Mouse (Mus musculus) adipose tissue, adult 10 weeks (tissue): ENCODE measurements around the gene Sfpq. TPM values are rescaled to one million over a fixed set of nuclear protein-coding genes. Genes with fewer than 3 reads are reported as not detected.

Experiments
- polyA plus RNA-seq: library from polyadenylated mRNA; stranded (reverse); fragments of 350-450 nt; fragmentation: Illumina TruSeq; extraction: RNeasy Lipid Tissue Mini Kit (QIAGEN cat#74804); gene quantifications from one replicate; pipeline ENCODE4 v1.2.3, GENCODE M21; 2014; ENCODE audit warnings: low read depth, low replicate concordance

Gene Sfpq
- polyA plus RNA-seq, result 128 TPM

DNA sequence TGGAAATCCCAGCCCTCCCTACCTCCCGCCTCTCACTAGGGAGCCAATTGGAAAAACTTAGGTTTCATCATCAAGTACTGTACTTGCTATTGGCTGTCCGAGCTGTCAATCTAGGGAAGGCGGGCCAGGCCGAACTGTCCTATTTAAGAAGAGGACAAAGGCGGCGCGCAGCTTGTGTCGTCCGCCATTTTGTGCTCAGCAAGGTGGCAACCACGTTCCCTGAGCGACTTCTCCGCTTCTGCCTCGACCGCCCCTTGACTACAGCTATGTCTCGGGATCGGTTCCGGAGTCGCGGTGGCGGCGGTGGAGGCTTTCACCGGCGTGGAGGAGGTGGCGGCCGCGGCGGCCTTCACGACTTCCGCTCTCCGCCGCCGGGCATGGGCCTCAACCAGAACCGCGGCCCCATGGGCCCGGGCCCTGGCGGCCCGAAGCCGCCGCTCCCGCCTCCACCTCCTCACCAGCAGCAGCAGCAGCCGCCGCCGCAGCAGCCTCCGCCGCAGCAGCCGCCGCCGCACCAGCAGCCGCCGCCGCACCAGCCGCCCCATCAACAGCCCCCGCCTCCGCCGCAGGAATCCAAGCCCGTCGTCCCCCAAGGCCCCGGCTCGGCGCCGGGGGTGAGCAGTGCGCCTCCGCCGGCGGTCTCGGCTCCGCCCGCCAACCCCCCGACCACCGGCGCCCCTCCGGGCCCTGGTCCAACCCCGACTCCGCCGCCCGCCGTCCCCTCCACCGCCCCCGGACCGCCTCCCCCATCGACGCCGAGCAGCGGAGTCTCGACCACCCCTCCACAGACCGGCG lies at the start of gene Sfpq:
Gene Sfpq, plus strand, starts transcription at position 174 of the 795 bp plus-strand sequence.

DNA sequence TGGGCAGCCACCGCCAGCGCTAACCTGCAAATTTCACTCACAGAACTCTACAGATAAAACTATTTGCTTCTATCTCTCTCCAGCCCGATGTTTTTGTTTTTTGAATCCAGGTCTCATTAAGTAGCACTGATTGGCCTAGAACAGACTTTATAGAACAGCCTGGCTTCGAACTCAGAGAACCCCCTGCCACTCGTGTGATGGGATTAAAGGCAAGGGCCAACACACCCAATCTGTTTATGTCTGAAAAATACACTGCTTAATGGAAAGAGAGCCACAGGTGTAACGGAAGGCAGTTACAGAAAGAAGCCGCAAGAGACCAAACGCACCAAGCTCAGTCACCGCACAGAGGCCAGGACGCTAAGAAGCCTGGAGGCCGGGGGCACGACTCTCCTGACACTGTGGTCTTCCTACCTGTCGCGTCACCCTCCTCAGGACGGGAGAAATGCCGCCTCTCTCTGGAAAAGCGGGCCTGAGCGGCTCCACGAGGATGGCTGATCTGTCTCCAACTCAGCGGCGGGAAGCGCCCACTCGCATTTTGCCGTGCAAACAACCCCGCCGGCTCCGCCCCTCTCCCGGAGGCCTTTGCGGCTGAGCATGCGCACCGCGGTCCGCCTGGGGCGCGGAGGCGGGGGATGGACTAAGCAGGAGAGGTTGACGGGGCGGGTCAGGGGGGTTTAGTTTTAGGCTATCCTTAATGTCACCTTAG lies 39.6 kb downstream of the Sfpq start, which contains the start of gene Zmym1:
Gene Zmym1, minus strand, starts transcription at position 568 of the 706 bp plus-strand sequence.

DNA sequence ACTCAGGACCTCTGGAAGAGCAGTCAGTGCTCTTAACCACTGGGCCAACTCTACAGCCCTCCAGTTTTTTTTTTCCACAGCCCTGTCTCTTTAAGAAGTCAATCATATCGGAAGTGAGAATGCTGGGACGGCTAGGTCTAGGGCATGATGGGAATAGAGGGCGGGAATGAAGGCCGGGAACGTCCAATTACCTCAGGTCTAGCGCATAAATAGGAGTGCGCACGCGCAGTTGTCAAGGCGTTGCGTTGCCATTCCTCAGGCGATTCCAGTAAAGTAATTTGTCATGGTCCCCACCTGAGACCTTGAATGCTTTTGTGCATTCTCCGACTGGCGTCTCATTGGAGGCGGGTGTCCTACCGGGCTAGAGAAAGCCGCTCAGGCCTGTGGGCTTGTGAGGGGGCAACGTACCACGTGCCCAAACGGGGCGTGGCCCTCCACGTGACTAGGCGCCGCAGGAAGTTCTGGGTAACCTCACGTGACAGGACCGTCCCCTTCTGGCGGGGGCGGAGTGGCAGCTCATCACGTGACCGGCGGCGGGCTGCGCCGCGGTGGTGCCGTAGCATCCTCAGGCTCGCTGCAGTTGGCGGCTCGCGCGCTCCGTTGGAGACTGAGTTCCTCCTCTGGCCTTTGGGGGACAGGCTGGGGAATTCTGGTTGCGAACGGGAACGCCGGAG lies 55.9 kb downstream of the Sfpq start, which contains the start of gene Zmym6:
Gene Zmym6, plus strand, starts transcription at position 509 of the 674 bp plus-strand sequence.

Other genes starting within 250 kb of the Sfpq start
- 15.6 TPM for gene Zmym4, start 53.2 kb upstream of the Sfpq start, polyA plus RNA-seq
- 3.7 TPM for gene Zmym1, start 39.8 kb downstream of the Sfpq start, polyA plus RNA-seq
- 29.3 TPM for gene Zmym6, start 56.1 kb downstream of the Sfpq start, polyA plus RNA-seq
- 26.0 TPM for gene Tmem35b, start 102.4 kb downstream of the Sfpq start, polyA plus RNA-seq
- gene Dlgap3, start 147.9 kb downstream of the Sfpq start, polyA plus RNA-seq, result 0.10 TPM
- 31.2 TPM for gene Smim12, start 222.5 kb downstream of the Sfpq start, polyA plus RNA-seq